Mouse (Mus musculus) G1E (cell line): ENCODE data around the gene Cc2d1b. TPM values are rescaled to one million over a fixed set of nuclear protein-coding genes. Genes with fewer than 3 reads are reported as not detected.

Source experiments
- ATAC-seq: 2 replicates; pipeline ENCODE4 v1.8.0; 2016; ENCODE audit warnings: mild to moderate bottlenecking; ENCODE audit not compliant: insufficient number of reproducible peaks, poor library complexity, low FRiP score, severe bottlenecking; ENCODE audit errors: extremely low read depth
- DNase-seq: peaks from one replicate; pipeline ENCODE4 v3.0.0; 2012; ENCODE audit warnings: low spot score
- H3K27me3 ChIP-seq: 2 replicates; pipeline ENCODE4 v1.6.1; 2012; ENCODE audit warnings: mild to moderate bottlenecking, low read length, inconsistent platforms; ENCODE audit not compliant: insufficient read depth
- H3K36me3 ChIP-seq: replicated peaks from 2 replicates; pipeline ENCODE3; 2012; ENCODE audit warnings: mild to moderate bottlenecking, inconsistent platforms
- H3K4me1 ChIP-seq: 2 replicates; pipeline ENCODE4 v1.6.1; 2012; ENCODE audit warnings: low read depth, low read length, inconsistent platforms, mixed read lengths; ENCODE audit not compliant: insufficient read depth
- H3K4me3 ChIP-seq: 2 replicates; pipeline ENCODE4 v1.5.1; 2012; ENCODE audit warnings: low read depth, mild to moderate bottlenecking, inconsistent platforms, low read length, moderate library complexity, mixed read lengths
- H3K9me3 ChIP-seq: replicated peaks from 2 replicates; pipeline ENCODE4 v1.6.1; 2012; ENCODE audit warnings: inconsistent platforms
- CTCF ChIP-seq: IDR thresholded peaks from 2 replicates; pipeline ENCODE4 v1.5.1; 2012; ENCODE audit warnings: low read depth, low read length, inconsistent platforms, mixed read lengths
- GATA1 ChIP-seq: IDR thresholded peaks from 2 replicates; pipeline ENCODE4 v1.6.1; 2012; ENCODE audit warnings: borderline replicate concordance, low read length, inconsistent platforms, mixed read lengths
- GATA2 ChIP-seq: IDR thresholded peaks from 2 replicates; pipeline ENCODE4 v1.6.1; 2012; ENCODE audit warnings: low read depth, low read length, inconsistent platforms, borderline replicate concordance
- POLR2AphosphoS5 ChIP-seq: IDR thresholded peaks from 2 replicates; pipeline ENCODE4 v1.6.1; 2012; ENCODE audit warnings: low read depth, low read length, inconsistent platforms; ENCODE audit not compliant: insufficient replicate concordance
- TAL1 ChIP-seq: conservative IDR thresholded peaks from 2 replicates; pipeline ENCODE4 v1.6.1; 2012; ENCODE audit warnings: low read depth, low read length, inconsistent platforms, mixed read lengths
- polyA plus RNA-seq: library from polyadenylated mRNA; stranded (reverse); fragments of >175 nt; gene quantifications from 2 replicates; pipeline ENCODE4 v1.2.3, GENCODE M21; 2012
- total RNA-seq, 2 experiments: library from RNA; stranded (forward) in 1 of 2; stranded (reverse) in 1 of 2; fragments of 200-1000 nt in 1 of 2; fragments of >200 nt in 1 of 2; fragmentation: Nextera tagmentation in 1 of 2; gene quantifications; 2 replicates each; pipeline ENCODE4 v1.2.3; 2014 to 2017

The Cc2d1b gene
- total and polyA plus RNA-seq, 3 experiments: 35.0 to 85.8 (median 73.5) TPM

GRCm38 (mm10) chr4:108621504-108621903 is 1.8 kb downstream of the Cc2d1b start:
- H3K27me3 ChIP-seq: no peaks in the 10 kb centered on the region
- peaks cover 64% of the 10 kb centered on the region for H3K36me3 ChIP-seq
- no peak for ATAC-seq
- DNase-seq: no peak
- H3K4me3 ChIP-seq: no peak overlapping the region
- H3K9me3 ChIP-seq: no peaks in the 10 kb centered on the region
- TF ChIP-seq CTCF (no peak), GATA2 (no peak), POLR2AphosphoS5 (no peak), TAL1 (no peak), GATA1 (no peak)
- peaks cover 47% of the 10 kb centered on the region for H3K4me1 ChIP-seq

- no peak for ATAC-seq
These were observed 7.3 kb downstream of the Cc2d1b start for GRCm38 (mm10) chr4:108627066-108627465.

GRCm38 (mm10) chr4:108629363-108629880 is 9.7 kb downstream of the Cc2d1b start:
- H3K9me3 ChIP-seq: no peaks in the 10 kb centered on the region
- DNase-seq (no peak), ATAC-seq (no peak)
- no peaks in the 10 kb centered on the region for H3K27me3 ChIP-seq
- H3K36me3 ChIP-seq: peaks cover 98% of the 10 kb centered on the region
- no peak overlapping the region for H3K4me3 ChIP-seq
- TF ChIP-seq GATA2 (no peak), POLR2AphosphoS5 (no peak), CTCF (no peak), GATA1 (no peak), TAL1 (no peak)
- H3K4me1 ChIP-seq: 0 out of 2 replicates have a peak, but pooled peaks cover 4% of the 10 kb centered on the region

More at GRCm38 (mm10) chr4:108627066-108627465, 7.3 kb downstream of the Cc2d1b start:
- H3K27me3 ChIP-seq: no peaks in the 10 kb centered on the region
- peaks cover 100% of the 10 kb centered on the region for H3K36me3 ChIP-seq
- no peak overlapping the region for H3K4me3 ChIP-seq
- no peaks in the 10 kb centered on the region for H3K9me3 ChIP-seq
- no peak for DNase-seq
- no peak for TF ChIP-seq TAL1
- TF ChIP-seq CTCF: no peak
- TF ChIP-seq POLR2AphosphoS5: no peak
- TF ChIP-seq GATA2: no peak
- TF ChIP-seq GATA1: no peak
- H3K4me1 ChIP-seq: peaks cover 19% of the 10 kb centered on the region

- Histone ChIP-seq H3K27me3 (no peaks in the 10 kb centered on the region), H3K9me3 (no peaks in the 10 kb centered on the region), H3K4me3 (no peak overlapping the region), H3K36me3 (peaks cover 98% of the 10 kb centered on the region), H3K4me1 (0 out of 2 replicates have a peak, but pooled peaks cover 4% of the 10 kb centered on the region)
- TF ChIP-seq GATA1: no peak
- TF ChIP-seq POLR2AphosphoS5: no peak
- TF ChIP-seq CTCF: no peak
- no peak for TF ChIP-seq TAL1
- TF ChIP-seq GATA2: no peak
- no peak for ATAC-seq
- no peak for DNase-seq
These were observed 10.4 kb downstream of the Cc2d1b start for GRCm38 (mm10) chr4:108630096-108630495.

- Histone ChIP-seq H3K4me3 (no peak overlapping the region), H3K4me1 (0 out of 2 replicates have a peak, but pooled peaks cover 4% of the 10 kb centered on the region), H3K9me3 (no peaks in the 10 kb centered on the region), H3K36me3 (peaks cover 91% of the 10 kb centered on the region), H3K27me3 (no peaks in the 10 kb centered on the region)
- no peak for ATAC-seq
- DNase-seq: no peak
- TF ChIP-seq CTCF (no peak), POLR2AphosphoS5 (no peak), GATA1 (no peak), TAL1 (no peak), GATA2 (no peak)
These were observed 11.9 kb downstream of the Cc2d1b start for GRCm38 (mm10) chr4:108631616-108632015.

- ATAC-seq (no peak), DNase-seq (no peak)
- no peaks in the 10 kb centered on the region for H3K9me3 ChIP-seq
- H3K27me3 ChIP-seq: no peaks in the 10 kb centered on the region
- TF ChIP-seq GATA2: no peak
- no peak for TF ChIP-seq CTCF
- TF ChIP-seq TAL1: no peak
- TF ChIP-seq GATA1: no peak
- TF ChIP-seq POLR2AphosphoS5: no peak
- no peak overlapping the region for H3K4me3 ChIP-seq
- H3K4me1 ChIP-seq: peaks cover 7% of the 10 kb centered on the region; the same call in 1 of the 2 replicates
- H3K36me3 ChIP-seq: peaks cover 75% of the 10 kb centered on the region
These were observed 14.0 kb downstream of the Cc2d1b start for GRCm38 (mm10) chr4:108633703-108634102.

GRCm38 (mm10) chr4:108634696-108635095 is 15.0 kb downstream of the Cc2d1b start:
- H3K9me3 ChIP-seq: no peaks in the 10 kb centered on the region
- ATAC-seq (no peak), DNase-seq (no peak)
- H3K27me3 ChIP-seq: no peaks in the 10 kb centered on the region
- TF ChIP-seq GATA1 (no peak), TAL1 (no peak), GATA2 (no peak)
- H3K4me1 ChIP-seq: peaks cover 15% of the 10 kb centered on the region; the same call in 1 of the 2 replicates
- H3K36me3 ChIP-seq: peaks cover 65% of the 10 kb centered on the region
- H3K4me3 ChIP-seq: no peak overlapping the region
